1 mouse cellular context compared by ENCODE assay signal in genomic region chr11:107138633-107139032, GRCm38 (mm10).
TF ChIP-seq lines count a peak whose summit lies in the region.

No protein-coding gene starts in this region.

TF ChIP-seq in MEL, 35 proteins besides CTCF, POLR2A, EP300 and RAD21 (continued from another document):
- TF ChIP-seq MEF2A (IDR thresholded peaks at IDR 0.05; ENCODE audit: extremely low read depth, insufficient replicate concordance, low read depth, low read length, poor library complexity, severe bottlenecking), result no peak
- TF ChIP-seq NRF1 (IDR thresholded peaks at IDR 0.05; ENCODE audit: insufficient read depth, low read depth, low read length, poor library complexity, severe bottlenecking), result no peak
